Mouse (Mus musculus): ENCODE measurements around the gene Lmx1a. TPM values are rescaled to one million over a fixed set of nuclear protein-coding genes. Genes with fewer than 3 reads are reported as not detected.

Lmx1a gene
- polyA plus RNA-seq, 1 experiment from 2014 or later = not detected

DNA sequence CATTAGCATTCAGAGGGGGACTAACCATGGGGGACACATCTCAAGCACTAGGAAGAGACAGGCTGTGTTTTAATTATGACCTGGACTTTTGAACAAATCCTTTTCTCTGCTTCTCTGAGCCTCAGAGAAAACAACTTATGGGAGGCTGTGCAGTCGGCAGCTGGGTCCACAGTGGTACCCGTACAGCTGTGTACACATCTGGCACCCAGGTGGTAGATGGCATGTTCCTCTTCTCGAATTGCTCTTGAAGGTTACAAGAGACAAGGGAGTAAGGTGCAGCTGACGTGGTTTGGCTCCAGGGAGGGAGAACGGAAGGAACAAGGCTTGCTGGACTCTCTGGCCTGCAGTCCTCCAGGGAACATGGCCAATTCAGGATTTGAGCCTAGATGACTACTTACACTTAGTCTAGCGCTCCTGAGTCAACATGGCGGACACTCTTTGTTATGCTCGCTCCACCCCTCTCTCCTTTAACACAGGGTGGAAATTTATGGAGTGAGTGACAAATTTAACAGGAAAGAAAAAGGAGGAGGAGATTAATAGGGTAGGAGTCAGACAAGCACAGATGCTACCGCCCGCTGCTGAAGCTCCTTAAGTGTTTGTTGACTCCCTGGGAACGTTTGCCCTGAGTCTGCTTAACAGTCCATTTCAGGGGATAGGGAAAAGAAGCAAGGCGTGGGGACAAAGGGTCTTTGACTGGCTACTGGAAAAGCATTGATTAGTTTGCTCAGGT is 99.8 kb downstream of the Lmx1a start:
- Histone ChIP-seq H3K4me2 (replicated peaks; ENCODE audit: low read depth, low read length) (peak overlapping the region; percentile 5; the same call in 1 of the 2 replicates), H3K27ac (ENCODE audit: low read depth, low read length) (no peak overlapping the region), H3K4me3 (ENCODE audit: low read length) (no peak overlapping the region), H3K36me3 (ENCODE audit: control insufficient read depth, insufficient read depth, low read length) (no peaks in the 10 kb centered on the region), H3K4me1 (ENCODE audit: control insufficient read depth, insufficient read depth, low read length) (no peaks in the 10 kb centered on the region; the same call in 1 of the 2 replicates), H3K9me3 (ENCODE audit: control insufficient read depth, low read length) (no peaks in the 10 kb centered on the region), H3K9ac (ENCODE audit: low read depth, low read length) (no peak overlapping the region), H3K27me3 (ENCODE audit: control insufficient read depth, insufficient read depth, low read length) (no peaks in the 10 kb centered on the region)
- WGBS = 28% methylated on average over 12 of the region's 12 CpGs
- peak; percentile 51; the same call in 1 of the 2 replicates for ATAC-seq (ENCODE audit: low FRiP score, low TSS enrichment)

DNA sequence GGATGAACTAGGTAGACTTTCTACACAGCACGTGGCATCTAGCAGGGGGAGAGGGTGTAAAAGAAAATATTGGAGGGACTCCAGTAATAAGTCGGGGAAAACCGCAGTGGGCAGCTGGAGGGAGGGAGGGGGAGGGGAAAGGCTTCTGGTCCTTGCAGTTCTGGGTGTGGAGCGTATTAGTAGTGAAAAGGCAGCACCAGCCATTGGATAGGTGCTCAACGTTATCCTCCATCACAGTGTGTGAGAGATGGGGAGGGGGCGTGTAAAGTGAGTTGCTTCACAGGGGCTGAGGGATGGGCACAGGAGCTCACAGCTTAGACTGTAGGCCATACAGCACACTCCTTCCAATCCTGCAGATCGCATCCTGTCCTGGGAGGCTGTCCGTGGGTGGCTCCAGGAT is 100.4 kb downstream of the Lmx1a start:
- Histone ChIP-seq H3K4me1 (ENCODE audit: control insufficient read depth, insufficient read depth, low read length) (no peaks in the 10 kb centered on the region; the same call in 1 of the 2 replicates), H3K27me3 (ENCODE audit: control insufficient read depth, insufficient read depth, low read length) (no peaks in the 10 kb centered on the region), H3K4me3 (ENCODE audit: low read length) (no peak overlapping the region), H3K4me2 (replicated peaks; ENCODE audit: low read depth, low read length) (peak overlapping the region; percentile 5; the same call in 1 of the 2 replicates), H3K9me3 (ENCODE audit: control insufficient read depth, low read length) (no peaks in the 10 kb centered on the region), H3K36me3 (ENCODE audit: control insufficient read depth, insufficient read depth, low read length) (no peaks in the 10 kb centered on the region), H3K9ac (ENCODE audit: low read depth, low read length) (no peak overlapping the region), H3K27ac (ENCODE audit: low read depth, low read length) (no peak overlapping the region)
- peak; percentile 41; the same call in 1 of the 2 replicates for ATAC-seq (ENCODE audit: low FRiP score, low TSS enrichment)
- 59% methylated on average over 8 of the region's 8 CpGs for WGBS

DNA sequence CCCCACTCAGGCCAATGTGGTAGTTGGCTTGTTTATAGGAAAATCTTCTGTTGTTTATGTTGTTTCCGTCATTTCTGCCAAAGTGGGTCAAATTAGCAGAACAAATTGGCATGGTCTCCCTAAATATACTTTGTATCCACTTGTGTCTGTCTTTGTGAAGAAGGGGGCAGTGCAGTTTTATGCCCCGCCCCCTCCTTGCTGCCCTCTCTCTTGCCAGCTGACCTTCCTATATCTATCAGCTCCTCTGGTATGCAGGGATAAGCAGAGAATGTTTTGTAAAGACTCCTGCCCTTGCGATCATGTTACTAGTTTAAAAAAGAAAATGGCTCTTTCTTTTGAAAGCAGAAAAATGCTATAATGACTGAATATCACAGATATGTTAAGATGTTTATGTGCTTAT is 101.7 kb downstream of the Lmx1a start:
- no peak overlapping the region for H3K4me2 ChIP-seq (replicated peaks; ENCODE audit: low read depth, low read length)
- no peaks in the 10 kb centered on the region for H3K9me3 ChIP-seq (ENCODE audit: control insufficient read depth, low read length)
- no peak for ATAC-seq (ENCODE audit: low FRiP score, low TSS enrichment)
- H3K4me3 ChIP-seq (ENCODE audit: low read length) = no peak overlapping the region
- WGBS = 74% methylated on average over 3 of the region's 3 CpGs
- no peaks in the 10 kb centered on the region for H3K27me3 ChIP-seq (ENCODE audit: control insufficient read depth, insufficient read depth, low read length)
- no peak overlapping the region for H3K9ac ChIP-seq (ENCODE audit: low read depth, low read length)
- no peaks in the 10 kb centered on the region; the same call in 1 of the 2 replicates for H3K4me1 ChIP-seq (ENCODE audit: control insufficient read depth, insufficient read depth, low read length)
- no peak overlapping the region for H3K27ac ChIP-seq (ENCODE audit: low read depth, low read length)
- no peaks in the 10 kb centered on the region for H3K36me3 ChIP-seq (ENCODE audit: control insufficient read depth, insufficient read depth, low read length)

DNA sequence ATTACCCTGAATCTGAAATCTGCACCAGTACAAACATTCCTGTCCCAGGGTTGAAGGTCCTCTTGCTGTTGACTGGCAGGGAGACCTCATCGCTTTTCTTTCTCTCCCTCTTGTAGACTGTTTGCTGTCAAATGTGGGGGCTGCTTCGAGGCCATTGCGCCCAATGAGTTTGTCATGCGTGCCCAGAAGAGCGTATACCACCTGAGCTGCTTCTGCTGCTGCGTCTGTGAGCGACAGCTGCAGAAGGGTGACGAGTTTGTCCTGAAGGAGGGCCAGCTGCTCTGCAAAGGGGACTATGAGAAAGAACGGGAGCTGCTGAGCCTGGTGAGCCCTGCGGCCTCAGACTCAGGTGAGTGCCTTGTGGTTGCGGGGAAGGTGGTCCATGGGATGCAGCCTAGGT is 102.2 kb downstream of the Lmx1a start:
- no peak for ATAC-seq (ENCODE audit: low FRiP score, low TSS enrichment)
- H3K9ac ChIP-seq (ENCODE audit: low read depth, low read length) = no peak overlapping the region
- no peaks in the 10 kb centered on the region for H3K27me3 ChIP-seq (ENCODE audit: control insufficient read depth, insufficient read depth, low read length)
- no peak overlapping the region for H3K27ac ChIP-seq (ENCODE audit: low read depth, low read length)
- no peak overlapping the region for H3K4me3 ChIP-seq (ENCODE audit: low read length)
- WGBS = 73% methylated on average over 11 of the region's 11 CpGs
- H3K36me3 ChIP-seq (ENCODE audit: control insufficient read depth, insufficient read depth, low read length) = no peaks in the 10 kb centered on the region
- H3K4me1 ChIP-seq (ENCODE audit: control insufficient read depth, insufficient read depth, low read length) = no peaks in the 10 kb centered on the region; the same call in 1 of the 2 replicates
- no peaks in the 10 kb centered on the region for H3K9me3 ChIP-seq (ENCODE audit: control insufficient read depth, low read length)
- no peak overlapping the region for H3K4me2 ChIP-seq (replicated peaks; ENCODE audit: low read depth, low read length)

DNA sequence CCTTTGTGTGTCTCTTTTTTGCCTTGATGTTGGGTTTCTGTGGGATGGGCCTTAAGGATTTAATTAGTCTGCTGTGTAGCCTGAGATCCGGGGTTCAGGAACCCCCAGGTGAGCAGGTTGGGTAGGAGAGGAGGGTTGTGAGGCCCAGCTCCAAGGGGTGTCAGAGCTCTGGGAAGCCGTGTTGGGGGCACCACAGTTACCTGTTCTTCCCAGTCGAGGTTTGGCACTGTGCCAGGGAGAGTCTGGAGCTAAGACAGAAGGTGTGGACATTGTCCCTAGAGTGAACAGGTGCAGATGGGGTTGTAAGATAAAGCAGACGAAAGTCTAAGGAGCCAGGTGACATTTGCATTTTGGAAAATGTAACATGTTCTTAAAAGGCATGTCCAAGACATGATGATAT is 112.9 kb downstream of the Lmx1a start:
- no peak for ATAC-seq (ENCODE audit: low FRiP score, low TSS enrichment)
- H3K4me2 ChIP-seq (replicated peaks; ENCODE audit: low read depth, low read length) = no peak overlapping the region
- H3K36me3 ChIP-seq (ENCODE audit: control insufficient read depth, insufficient read depth, low read length) = no peaks in the 10 kb centered on the region
- H3K4me3 ChIP-seq (ENCODE audit: low read length) = no peak overlapping the region
- no peak overlapping the region for H3K9ac ChIP-seq (ENCODE audit: low read depth, low read length)
- no peaks in the 10 kb centered on the region for H3K4me1 ChIP-seq (ENCODE audit: control insufficient read depth, insufficient read depth, low read length)
- peaks cover 32% of the 10 kb centered on the region for H3K27me3 ChIP-seq (ENCODE audit: control insufficient read depth, insufficient read depth, low read length)
- H3K27ac ChIP-seq (ENCODE audit: low read depth, low read length) = no peak overlapping the region
- WGBS = 48% methylated on average over 4 of the region's 4 CpGs
- H3K9me3 ChIP-seq (ENCODE audit: control insufficient read depth, low read length) = no peaks in the 10 kb centered on the region

DNA sequence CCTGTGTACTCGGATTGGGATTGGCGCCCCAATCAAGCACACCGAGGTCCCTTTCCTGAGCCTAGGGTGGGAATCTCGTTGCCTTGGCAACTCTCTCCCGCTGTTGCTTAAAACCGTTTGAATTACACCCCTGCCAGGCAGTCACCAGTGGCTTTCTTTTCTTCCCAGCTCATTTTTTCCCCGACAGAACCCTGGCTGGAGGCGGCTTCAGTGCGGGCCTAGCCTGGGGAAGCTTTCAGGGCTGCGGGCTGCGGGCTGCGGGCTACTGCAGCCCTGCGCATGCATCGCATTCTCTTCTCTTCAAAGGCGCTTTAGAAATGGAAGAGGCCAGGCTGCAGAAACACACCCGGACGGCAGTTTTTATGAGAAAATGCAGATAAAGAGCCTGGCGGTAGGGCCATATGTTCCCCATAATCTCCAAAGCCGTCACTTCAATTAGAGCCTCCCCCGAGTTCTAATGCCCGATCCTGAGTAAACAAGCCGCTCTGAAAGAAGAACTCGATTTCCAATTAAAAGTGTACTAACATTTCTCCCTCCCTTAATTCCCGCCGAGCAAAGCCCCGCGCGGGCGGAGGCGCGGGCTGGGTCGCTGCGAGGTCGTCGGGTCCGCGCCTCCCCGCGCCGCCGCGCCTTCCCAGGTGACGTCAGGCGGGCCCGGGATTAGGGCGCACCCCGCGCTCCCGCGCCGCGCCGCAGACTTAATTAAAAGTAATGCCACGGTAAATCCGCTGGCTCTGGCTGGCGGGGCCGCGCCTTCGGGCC is 113.7 kb downstream of the Lmx1a start:
- peaks cover 35% of the 10 kb centered on the region for H3K27me3 ChIP-seq (ENCODE audit: control insufficient read depth, insufficient read depth, low read length)
- H3K27ac ChIP-seq (ENCODE audit: low read depth, low read length) = no peak overlapping the region

DNA sequence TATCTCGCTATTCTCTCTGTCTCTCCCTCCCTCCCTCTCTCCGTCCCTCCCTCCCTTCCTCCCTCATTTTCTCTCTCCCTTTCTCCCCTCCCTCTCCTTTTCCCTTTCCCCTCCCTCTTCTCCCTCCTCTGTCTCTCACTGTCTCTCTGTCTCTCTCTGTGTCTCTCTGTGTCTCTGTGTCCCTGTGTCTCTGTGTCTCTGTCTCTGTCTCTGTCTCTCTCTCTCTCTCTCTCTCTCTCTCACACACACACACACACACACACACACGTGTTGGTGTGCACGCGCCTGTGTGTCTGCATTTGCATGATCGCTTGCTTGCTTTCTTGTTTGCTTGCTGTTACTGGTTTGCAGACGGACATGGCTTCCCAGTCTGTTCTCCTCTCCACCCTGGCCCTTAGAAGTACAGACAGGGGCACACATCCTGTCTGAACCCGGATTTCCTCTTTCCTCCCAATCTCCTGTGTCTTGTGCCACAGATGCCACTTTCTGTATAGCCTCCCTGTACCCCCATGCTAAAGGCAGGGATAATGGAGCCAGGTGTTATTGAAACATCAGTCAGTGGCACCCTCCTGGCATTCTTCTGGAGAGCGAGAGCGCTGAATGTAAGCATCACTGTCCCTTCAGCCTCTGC is 114.4 kb downstream of the Lmx1a start:
- H3K4me3 ChIP-seq (ENCODE audit: low read length) = peak overlapping the region; percentile 48
- H3K4me2 ChIP-seq (replicated peaks; ENCODE audit: low read depth, low read length) = peak overlapping the region; percentile 92
- H3K27me3 ChIP-seq (ENCODE audit: control insufficient read depth, insufficient read depth, low read length) = peaks cover 35% of the 10 kb centered on the region
- H3K9me3 ChIP-seq (ENCODE audit: control insufficient read depth, low read length) = no peaks in the 10 kb centered on the region
- H3K36me3 ChIP-seq (ENCODE audit: control insufficient read depth, insufficient read depth, low read length) = no peaks in the 10 kb centered on the region
- H3K27ac ChIP-seq (ENCODE audit: low read depth, low read length) = no peak overlapping the region
- no peak for ATAC-seq (ENCODE audit: low FRiP score, low TSS enrichment)
- 14% methylated on average over 10 of the region's 10 CpGs for WGBS
- H3K9ac ChIP-seq (ENCODE audit: low read depth, low read length) = no peak overlapping the region
- no peaks in the 10 kb centered on the region for H3K4me1 ChIP-seq (ENCODE audit: control insufficient read depth, insufficient read depth, low read length)

More for the DNA sequence above, 113.7 kb downstream of the Lmx1a start:
- no peaks in the 10 kb centered on the region for H3K4me1 ChIP-seq (ENCODE audit: control insufficient read depth, insufficient read depth, low read length)
- whole genome bisulfite sequencing = under 1% methylated on average over 56 of the region's 59 CpGs
- peak; percentile 72 for ATAC-seq (ENCODE audit: low FRiP score, low TSS enrichment)
- no peaks in the 10 kb centered on the region for H3K36me3 ChIP-seq (ENCODE audit: control insufficient read depth, insufficient read depth, low read length)
- H3K4me2 ChIP-seq (replicated peaks; ENCODE audit: low read depth, low read length) = peak overlapping the region; percentile 92
- peak overlapping the region; percentile 48 for H3K4me3 ChIP-seq (ENCODE audit: low read length)
- no peaks in the 10 kb centered on the region for H3K9me3 ChIP-seq (ENCODE audit: control insufficient read depth, low read length)
- H3K9ac ChIP-seq (ENCODE audit: low read depth, low read length) = peak overlapping the region; percentile 47

DNA sequence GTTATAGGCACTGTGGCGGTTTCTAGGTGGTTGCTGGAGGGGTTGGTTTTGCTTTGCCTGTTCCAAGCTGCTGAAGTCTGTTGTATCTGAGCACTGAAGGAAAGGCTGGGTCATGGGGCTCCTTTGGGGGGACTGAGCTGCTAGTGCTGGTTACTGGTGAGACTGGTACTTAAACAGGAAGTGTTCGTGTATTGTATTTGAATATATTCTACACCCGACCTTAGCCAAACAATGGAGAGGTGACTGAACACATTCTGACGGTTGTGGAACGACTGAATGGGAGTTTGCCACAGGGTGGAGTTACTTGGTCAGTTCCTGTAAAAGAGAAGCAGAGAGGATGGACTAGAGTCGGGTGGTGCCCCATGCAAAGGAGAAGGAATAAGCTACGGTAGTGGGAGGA is 115.8 kb downstream of the Lmx1a start:
- Histone ChIP-seq H3K4me2 (replicated peaks; ENCODE audit: low read depth, low read length) (no peak overlapping the region), H3K27me3 (ENCODE audit: control insufficient read depth, insufficient read depth, low read length) (peaks cover 35% of the 10 kb centered on the region), H3K9ac (ENCODE audit: low read depth, low read length) (no peak overlapping the region), H3K4me1 (ENCODE audit: control insufficient read depth, insufficient read depth, low read length) (no peaks in the 10 kb centered on the region), H3K27ac (ENCODE audit: low read depth, low read length) (no peak overlapping the region), H3K4me3 (ENCODE audit: low read length) (no peak overlapping the region), H3K9me3 (ENCODE audit: control insufficient read depth, low read length) (no peaks in the 10 kb centered on the region), H3K36me3 (ENCODE audit: control insufficient read depth, insufficient read depth, low read length) (no peaks in the 10 kb centered on the region)
- WGBS = 65% methylated on average over 7 of the region's 7 CpGs
- ATAC-seq (ENCODE audit: low FRiP score, low TSS enrichment) = no peak

Measured in kidney, embryonic 14.5 days (tissue).